Mouse (Mus musculus): ENCODE measurements around the gene Retreg3.
"Not testable (repeated sequence)": the region's sequence is repeated elsewhere in the genome, so short reads cannot be mapped to it uniquely, and the experiment has no call there.

Retreg3 gene

DNA sequence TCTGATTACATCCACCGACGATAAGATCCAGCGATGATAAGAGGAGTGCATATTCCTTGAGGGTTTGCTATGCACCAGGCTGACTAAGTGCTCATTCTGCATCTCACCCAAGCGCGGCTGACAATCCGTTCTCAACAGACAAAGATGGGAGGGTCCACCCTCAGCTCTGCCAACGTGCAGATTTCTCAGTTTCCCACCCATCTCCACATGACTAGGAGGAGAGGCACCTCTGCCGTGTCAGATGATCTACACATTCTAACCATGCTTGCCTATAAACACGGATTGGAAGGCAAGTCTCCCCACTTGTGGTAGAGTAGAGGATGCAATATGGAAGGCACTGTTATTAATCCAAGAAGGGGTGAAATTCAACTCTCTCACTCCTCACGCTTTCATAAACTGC, 29.1 kb upstream of the Retreg3 start:
- no peak for DNase-seq (ENCODE audit: low spot score)

DNA sequence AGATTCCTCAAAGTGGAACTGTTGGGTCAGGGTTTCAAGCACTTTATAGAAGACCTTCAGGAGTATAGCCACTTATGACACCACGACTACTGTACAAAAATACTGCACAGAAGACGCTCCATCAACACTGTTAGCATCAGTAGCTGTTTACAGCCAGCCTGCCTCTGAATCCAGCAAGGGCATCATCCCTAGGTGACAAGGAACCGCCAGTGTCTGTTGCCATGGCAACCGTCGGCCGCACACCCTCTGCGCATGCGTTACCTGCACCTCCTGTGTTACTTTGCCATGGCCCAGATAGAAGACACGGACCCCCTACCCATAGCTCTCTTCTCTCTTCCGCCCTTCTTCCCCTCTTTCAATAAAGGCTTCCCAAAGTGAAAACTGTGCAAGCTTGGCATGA, 26.7 kb upstream of the Retreg3 start:
- DNase-seq (ENCODE audit: low spot score), result no peak

DNA sequence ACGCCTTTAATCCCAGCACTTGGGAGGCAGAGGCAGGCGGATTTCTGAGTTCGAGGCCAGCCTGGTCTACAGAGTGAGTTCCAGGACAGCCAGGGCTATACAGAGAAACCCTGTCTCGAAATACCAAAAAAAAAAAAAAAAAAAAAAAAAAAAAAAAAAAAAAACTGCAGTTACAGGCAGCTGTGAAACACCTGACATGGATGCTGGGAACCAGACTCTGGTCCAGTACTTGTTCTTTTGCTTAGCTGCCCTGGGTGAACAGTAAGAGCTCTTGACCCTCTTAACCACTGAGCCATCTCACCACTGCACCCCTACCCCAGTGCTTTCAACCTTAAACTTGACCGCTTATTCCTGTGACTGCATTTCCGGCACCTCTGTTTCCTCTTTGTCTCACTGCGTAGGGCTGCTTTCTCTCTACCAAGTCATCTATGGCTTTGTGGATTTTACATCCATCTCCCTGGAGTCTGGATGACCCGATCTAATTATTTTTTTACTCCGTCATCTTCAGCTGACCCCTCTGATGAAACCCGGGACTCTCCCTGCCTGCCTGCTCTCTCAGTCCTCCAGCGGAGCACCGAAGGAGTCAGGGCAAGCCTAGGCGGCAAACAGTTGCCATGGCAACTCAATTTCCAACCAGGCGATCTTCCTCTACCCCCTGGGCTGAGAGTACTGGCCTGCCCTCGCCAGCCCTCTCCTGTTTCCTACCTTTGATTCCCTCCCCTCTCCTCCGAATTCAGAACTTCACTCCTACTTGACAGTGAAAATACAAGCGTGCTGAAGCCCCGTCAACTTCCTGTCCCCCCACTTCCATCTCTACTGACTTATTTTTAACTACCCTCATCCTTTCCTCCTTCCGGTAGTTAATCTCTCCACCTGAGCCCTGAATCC, 23.9 kb upstream of the Retreg3 start:
- DNase-seq (ENCODE audit: low spot score), result no peak

DNA sequence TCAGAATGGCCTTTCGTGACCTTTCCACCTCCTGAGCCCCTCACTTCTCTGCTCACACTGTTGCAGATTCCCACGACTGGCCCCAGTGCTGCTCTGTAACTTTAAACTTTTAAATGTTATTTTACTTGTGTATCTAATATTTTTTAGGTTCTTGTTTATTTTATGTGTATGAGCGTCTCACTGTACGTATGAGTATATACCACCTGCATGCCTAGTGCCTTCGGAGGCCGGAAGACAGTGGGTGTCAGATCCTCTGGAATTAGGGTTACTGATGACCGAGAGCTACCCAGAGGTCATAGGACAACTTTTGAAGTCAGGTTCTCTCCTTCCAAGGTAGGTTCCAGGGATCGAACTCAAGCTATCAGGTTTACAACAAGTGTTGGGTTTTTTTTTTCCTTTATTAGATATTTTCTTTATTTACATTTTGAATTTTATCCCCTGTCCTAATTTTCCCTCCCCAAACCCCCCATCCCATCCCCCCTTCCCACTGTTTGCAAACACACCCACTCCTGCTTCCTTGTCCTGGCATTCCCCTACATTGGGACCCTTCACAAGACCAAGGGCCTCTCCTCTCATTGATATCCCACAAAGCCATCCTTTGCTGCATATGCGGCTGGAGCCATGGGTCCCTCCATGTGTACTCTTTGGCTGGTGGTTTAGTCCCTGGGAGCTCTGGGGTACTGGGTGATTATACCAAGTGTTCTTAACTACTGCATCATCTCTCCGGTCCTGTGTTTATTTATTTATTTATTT, 22.7 kb upstream of the Retreg3 start:
- no peak for DNase-seq (ENCODE audit: low spot score)

DNA sequence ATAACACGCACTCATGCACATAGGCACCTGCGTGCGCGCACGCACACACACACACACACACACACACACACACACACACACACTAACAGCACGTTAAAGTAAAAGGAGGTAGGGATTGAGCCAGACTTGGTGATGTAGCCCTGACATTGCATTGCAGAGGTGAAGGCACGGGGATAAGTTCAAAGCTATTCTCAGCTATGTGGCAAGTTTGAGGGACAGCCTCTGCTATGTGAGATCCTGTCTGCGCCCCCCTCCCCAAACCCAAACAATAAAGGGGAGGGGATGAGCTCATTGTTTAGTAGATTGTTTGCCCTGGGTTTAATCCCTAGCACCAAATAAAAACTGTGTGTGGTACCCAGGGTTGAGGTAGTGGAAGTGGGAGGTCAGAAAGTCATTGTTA, 21.4 kb upstream of the Retreg3 start:
- no peak for DNase-seq (ENCODE audit: low spot score)

DNA sequence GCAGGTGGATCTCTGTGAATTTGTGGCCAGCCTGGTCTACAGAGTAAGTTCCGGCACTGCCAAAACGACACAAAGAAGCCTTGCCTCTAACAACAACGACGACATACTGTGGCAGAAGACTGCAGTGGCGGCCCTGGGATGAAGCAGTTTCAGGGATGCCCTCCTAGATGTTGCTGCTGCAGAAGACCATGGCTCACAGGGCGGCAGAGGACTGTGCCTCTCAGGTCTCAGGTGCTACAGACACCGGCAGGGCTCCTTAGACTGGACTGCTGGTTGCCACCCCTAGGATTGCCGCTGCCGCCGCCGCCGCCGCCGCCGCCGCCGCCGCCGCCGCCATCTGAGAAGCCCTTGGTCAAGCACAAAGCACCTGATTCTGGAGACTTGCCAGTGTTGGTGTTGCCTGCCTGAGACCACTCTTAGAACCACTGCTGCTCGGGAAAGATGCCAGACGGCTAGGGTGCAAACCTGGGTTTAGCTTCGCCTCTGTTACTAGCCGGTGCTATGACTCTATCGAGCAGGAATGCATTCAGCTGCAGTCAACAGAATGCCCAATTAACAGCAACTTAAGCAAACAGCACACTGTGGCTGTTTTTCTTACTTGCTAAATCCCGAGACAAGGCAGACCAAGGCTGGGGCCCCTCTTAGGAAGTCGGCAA, 20.6 kb upstream of the Retreg3 start:
- DNase-seq (ENCODE audit: low spot score), result no peak

DNA sequence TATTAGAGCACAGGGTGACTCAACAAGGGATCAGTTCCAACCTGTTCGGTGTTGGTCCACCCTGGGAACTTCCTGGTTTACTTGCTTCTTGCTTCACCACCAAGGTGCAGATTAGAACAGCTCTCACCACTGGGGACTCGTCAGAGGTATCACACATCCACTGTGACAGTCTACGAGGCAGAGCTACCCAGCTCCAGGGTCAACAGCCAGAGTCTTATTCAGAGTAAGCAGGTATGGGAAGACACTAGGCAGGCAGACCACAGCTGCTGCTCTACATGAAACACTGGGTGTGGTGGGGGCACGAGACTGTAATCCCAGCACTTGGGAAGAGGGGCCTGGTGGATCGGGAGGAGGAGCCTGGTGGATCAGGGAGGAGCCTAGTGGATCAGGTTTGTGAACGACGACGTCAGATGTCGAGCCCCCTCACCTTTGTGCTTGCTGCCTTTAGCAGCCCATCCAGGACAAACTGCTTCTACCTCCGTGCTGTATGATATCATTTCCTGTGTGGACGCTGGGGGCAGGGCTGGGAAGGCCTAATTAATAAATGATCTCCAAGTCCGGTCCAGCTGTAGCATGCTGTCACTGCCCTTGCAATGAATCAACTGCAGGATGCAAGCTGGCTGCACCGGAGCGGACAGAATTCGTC, 19.0 kb upstream of the Retreg3 start:
- DNase-seq (ENCODE audit: low spot score), result peak; percentile 51

DNA sequence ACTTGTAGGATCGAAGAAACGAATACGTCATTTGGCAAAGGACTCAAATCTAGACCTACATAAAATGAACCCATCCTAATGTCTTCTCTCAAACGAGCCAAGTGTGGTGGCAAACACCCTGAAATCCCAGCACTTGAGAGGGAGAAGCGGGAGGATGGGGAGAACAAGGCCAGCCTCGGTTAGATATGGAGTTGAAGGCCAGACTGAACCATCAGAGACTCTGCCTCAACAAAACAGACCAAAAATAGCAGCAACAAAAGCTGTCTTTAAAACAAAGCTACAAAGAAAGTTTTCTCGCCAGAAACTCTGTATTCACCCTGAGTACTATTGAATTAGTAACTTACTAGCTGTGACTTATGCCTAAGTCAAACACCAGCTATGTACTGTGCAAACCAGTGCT, 17.3 kb upstream of the Retreg3 start:
- DNase-seq (ENCODE audit: low spot score), result no peak

DNA sequence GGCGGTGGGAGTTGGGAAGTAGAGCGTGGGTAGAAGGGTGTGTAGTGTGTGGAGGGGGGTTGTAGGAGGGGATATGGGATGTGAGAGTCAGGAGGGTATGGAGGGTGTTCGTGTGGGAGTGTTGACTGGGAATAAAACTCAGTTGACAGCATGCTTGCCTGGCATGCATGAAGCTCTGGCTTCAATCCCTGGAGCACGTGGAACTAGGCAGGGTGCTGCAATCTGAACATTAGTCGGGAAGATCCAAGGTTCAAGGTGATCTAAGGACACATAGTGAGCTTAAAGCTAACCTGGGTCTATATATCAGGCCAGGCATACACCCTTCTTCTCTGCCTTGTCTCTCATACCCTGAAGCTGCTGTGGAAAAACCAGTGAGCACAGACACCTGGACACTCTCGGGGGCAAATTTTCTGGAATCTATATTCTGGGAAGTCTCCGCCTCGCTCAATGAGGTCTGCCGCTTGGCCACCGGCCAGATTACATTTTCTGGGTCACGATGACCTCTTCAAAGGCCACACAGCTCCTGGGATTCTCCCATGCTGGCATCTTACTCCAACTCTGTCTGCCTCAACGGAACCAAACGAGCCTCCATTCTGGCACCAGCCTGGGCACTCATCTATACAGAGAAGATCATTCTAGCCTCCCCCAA, 14.6 kb upstream of the Retreg3 start:
- DNase-seq (ENCODE audit: low spot score), result peak; percentile 61

DNA sequence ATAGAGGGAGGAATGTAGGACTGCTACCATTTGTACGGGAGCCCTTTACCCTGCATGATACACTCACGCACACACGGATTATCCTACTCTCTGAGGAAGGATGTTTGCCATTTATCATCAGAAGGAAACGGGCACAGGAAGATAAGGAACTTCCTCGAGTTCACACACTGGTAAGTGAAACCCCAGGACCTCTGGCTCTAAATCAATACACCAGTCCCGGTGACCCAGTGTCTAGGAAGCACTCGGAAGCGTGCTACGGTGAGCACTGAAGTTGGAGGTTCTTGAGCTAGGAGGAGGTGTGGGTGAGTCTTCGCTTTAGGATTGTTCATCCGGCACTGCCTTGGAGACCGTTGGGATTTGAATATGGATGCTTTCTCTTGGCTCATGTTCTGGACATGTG, 13.3 kb upstream of the Retreg3 start:
- DNase-seq (ENCODE audit: low spot score), result no peak

DNA sequence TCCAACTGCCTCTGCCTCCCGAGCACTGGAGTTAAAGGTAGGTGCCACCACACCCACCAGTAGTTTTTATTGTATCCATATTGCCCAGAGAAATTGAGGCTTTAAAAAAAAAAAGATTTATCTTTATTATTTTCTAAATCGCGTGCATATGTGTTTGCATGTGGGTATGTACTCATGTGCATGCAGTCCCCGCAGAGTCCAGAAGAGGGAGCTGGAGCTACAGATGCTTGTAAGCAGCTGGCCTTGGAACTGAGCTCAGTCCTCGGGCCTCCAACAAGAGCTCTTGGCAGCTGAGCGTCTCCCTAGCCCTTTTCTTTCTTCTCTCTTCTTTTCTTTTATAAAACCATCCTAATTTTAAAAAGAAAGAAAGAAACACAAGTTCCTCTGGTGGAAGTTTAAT, 12.0 kb upstream of the Retreg3 start:
- peak; percentile 70 for DNase-seq (ENCODE audit: low spot score)

DNA sequence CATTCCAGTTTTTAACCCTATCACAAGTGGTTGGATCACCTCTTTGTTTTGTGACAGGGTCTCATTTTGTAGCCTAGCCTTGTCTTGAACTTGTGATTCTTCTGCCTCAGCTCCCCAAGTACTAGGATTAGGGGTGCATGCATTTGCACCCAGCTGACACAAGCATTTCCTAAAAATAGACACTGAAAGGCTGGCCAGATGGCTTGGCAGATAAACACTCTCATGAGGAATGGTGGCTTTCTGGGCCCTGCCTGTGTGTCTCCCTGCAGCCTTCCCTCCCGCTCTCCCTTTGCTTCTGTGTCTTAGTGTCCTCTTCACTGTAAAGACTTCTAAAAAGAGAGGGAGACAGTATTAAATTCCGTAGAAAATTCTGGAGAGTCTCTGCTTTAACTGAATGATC, 11.5 kb upstream of the Retreg3 start:
- no peak for DNase-seq (ENCODE audit: low spot score)

DNA sequence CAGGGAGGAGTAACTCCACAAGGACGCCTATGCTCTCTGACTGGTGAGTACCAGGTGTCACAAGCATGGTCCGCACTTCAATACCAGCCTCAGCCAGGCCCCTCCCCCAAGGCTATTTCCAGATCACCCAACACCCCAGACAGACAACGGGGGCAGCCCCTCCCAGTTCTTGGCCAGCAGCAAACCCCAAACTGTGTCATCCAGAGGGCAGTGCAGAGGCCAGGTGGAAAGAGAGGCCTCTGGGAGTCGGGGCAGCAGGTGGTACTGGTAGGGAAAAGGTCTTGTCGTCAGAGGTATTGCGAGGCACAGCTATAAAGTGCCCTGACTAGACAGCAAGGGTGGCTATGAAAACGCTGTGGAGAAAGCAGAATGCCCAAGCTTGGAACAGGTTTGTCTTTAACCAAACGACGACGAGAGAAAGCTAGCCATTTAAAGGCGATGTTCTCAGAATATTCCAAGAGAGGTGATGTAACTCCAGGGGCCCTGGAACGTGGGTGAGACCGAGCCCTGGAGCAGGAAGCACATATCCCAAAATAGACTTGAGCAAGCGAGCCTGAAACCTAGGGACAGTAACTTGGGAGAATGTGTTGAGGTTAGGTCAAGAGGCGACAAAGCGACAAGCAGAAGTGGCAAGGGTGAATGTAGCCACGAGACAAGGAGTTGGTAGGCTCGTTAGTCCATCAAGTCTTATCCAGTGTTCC, 10.5 kb upstream of the Retreg3 start:
- DNase-seq (ENCODE audit: low spot score), result no peak

DNA sequence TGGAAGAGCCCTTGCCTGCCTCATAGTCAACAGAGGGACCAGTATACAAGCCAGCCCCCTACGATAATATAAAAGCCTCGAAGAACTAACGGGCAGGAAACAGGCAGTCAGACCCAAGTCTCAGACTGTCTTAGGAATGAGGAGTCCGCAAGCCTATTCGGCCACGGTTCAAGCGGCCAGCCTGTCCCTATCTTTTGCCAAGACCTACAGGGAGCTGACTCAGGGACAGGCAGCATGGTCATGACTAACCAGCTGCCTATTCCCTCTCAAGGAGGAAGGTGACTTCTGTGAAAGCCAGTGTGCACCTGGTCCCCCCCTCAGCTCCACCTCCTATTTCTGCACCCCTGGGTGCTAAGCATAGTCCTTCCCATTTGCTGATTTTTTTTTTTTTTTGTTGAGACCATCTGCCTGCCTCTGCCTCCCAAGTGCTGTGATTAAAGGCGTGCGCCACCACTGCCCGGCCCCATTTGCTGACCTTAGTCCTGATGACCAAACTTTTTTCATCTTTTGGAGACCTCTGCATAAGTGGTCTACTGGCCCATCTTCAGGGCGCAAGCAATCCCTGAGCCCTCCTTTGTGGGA, 9.4 kb upstream of the Retreg3 start:
- no peak for DNase-seq (ENCODE audit: low spot score)

DNA sequence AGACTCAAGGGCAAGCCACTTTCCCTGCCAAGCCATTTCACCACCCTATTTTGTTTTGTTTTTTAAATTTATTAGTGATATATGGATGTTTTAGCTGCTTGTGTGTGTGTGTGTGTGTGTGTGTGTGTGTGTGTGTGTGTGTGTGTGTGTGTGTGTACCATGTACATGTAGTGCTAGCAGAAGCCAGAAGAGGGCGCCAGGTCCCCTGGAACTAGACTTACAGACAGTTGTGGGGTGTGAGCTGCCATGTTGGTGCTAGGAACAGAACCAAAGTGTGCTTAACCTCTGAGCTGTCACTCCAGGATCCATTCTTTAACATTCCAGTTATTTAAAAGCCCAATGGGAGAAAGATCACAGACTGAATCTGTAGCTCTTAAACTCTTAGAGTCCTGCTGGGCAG, 7.4 kb upstream of the Retreg3 start:
- peak; percentile 68 for DNase-seq (ENCODE audit: low spot score)

DNA sequence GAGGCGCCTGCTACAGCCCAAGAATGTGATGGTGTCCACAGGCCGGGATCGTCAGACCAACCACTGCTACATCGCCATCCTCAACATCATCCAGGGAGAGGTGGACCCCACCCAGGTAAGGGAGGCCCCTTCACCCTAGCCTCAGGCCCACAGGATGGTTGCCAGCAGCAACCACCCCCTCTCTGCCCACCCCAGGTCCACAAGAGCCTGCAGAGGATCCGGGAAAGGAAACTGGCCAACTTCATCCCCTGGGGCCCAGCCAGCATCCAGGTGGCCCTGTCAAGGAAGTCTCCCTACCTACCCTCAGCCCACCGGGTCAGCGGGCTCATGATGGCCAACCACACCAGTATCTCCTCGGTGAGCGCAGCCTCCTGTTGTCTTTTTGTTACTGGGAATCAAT, 5.3 kb upstream of the Retreg3 start:
- DNase-seq (ENCODE audit: low spot score), result not testable (repeated sequence)

DNA sequence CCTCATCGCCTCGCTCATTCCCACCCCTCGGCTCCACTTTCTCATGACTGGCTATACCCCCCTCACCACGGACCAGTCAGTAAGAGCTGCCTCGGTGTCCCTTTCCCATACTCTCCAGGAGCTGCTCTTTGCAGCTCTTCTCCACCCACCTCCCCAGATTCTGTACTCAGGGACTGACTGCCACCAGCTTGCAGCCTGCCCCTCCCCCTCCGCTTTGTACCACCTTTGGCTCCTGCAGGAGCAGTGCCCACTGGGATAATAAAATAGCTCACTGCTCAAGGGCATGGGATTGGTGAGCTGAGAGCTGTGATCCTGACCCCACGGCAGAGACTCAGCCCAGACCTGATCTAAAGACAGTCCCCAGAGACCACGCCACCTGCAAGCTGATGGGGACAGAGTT, 4.8 kb upstream of the Retreg3 start:
- DNase-seq (ENCODE audit: low spot score), result not testable (repeated sequence)

DNA sequence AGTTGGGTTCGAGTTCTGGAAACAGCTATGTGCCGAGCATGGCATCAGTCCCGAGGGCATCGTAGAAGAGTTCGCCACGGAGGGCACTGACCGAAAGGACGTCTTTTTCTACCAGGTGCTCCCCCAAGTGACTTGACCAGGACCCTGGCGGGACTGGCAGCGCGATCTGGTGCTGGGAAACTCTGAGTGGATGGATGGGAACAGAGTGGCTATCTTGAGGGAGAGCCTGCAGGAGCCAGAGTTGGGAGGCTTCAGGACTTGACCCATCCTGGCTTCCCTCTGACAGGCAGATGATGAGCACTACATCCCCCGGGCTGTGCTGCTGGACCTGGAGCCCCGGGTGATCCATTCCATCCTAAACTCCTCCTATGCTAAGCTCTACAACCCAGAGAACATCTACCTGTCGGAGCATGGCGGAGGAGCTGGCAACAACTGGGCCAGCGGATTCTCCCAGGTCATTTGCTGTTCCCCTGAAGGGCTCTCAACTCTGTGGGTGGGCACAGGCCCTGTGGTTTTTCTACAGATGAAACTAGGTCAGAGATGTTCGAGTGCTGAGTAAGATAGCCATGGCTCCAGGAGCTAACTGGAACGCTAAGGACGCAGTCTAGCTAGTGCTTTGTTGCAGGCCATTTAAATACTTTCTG, 974 bp upstream of the Retreg3 start:
- DNase-seq (ENCODE audit: low spot score), result no peak

DNA sequence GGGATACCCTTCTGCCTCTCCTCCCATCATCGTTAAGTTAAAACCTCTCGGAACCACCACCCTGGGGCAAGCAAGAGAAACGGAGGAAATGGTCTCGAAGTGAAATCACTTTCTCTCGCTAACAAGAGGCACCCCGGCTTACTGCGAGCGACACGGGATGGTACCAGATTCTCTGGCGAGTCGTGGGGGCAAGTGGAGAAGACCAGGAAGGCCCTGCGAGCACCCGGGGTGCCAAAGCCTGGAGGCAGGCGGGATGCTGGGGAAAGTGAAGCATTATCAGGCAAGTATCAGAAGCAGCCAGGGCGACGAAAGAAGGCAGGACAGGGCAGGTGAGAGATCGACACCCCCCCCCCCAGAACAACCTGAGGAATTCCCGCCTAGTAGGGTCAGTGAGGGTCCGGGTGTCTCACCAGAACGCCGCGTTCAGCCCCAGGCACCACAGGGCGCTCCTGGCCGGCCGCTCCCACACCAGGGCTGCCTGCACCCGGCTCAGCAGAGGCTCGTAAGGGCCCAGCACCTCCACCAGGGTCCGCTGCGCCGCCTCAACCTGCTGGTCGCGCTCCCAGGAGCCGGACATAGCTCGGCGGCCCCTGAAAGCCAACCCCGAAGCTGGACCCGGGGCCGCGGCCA, 447 bp downstream of the Retreg3 start:
- DNase-seq (ENCODE audit: low spot score), result no peak

DNA sequence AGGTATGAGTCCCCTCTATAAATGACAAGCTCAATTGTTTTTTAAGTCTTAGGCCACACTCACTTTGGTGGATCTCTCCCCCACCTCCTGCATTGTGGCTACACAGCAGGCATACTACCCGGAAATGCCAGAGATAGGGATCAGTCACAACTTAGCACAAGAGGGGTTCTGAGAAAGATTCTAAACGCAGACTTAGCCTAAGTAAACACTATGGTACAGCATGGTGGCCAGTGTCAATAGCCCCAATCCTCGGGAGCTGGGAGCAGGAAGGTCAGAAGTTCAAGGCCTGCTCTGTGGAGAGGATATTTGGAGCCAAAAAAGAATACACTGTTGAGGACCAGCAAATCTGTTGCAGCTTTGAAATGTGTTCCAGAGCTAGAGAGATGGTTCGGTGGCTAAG, 1.6 kb downstream of the Retreg3 start:
- DNase-seq (ENCODE audit: low spot score), result no peak

All from testis, postnatal 10 days (tissue).